Mouse (Mus musculus): ENCODE data around the gene Net1. TPM values are rescaled to one million over a fixed set of nuclear protein-coding genes. Genes with fewer than 3 reads are reported as not detected.
"Not testable (repeated sequence)": the region's sequence is repeated elsewhere in the genome, so short reads cannot be mapped to it uniquely, and the experiment has no call there.

Net1 gene
- polyA plus RNA-seq, 1 experiment from 2014 or later, result 10.2 TPM

- no peaks in the 10 kb centered on the region for H3K36me3 ChIP-seq (replicated peaks; ENCODE audit: control insufficient read depth, insufficient read depth)
- ATAC-seq (ENCODE audit: low FRiP score) (no peak), DNase-seq (ENCODE audit: low spot score) (no peak)
- H3K27ac ChIP-seq, result no peak overlapping the region
- no peaks in the 10 kb centered on the region for H3K27me3 ChIP-seq (ENCODE audit: control insufficient read depth, insufficient read depth, low read length)
- 0 out of 2 replicates have a peak, but pooled peaks cover 9% of the 10 kb centered on the region for H3K4me1 ChIP-seq (replicated peaks; ENCODE audit: control insufficient read depth, insufficient read depth, low read length)
- WGBS, result 87% methylated on average over 4 of the region's 4 CpGs
- no peak overlapping the region for H3K4me2 ChIP-seq (replicated peaks)
- no peak overlapping the region for H3K9ac ChIP-seq
- no peak overlapping the region for H3K4me3 ChIP-seq (replicated peaks; ENCODE audit: low read length)
- no peaks in the 10 kb centered on the region for H3K9me3 ChIP-seq (ENCODE audit: control insufficient read depth, low read length)
These were observed 4.5 kb downstream of the Net1 start for GRCm38 (mm10) chr13:3913504-3913903.

- Histone ChIP-seq H3K27me3 (ENCODE audit: control insufficient read depth, insufficient read depth, low read length) (no peaks in the 10 kb centered on the region), H3K9me3 (ENCODE audit: control insufficient read depth, low read length) (no peaks in the 10 kb centered on the region), H3K36me3 (replicated peaks; ENCODE audit: control insufficient read depth, insufficient read depth) (no peaks in the 10 kb centered on the region), H3K9ac (no peak overlapping the region), H3K4me1 (replicated peaks; ENCODE audit: control insufficient read depth, insufficient read depth, low read length) (no peaks in the 10 kb centered on the region), H3K4me3 (replicated peaks; ENCODE audit: low read length) (no peak overlapping the region), H3K27ac (no peak overlapping the region), H3K4me2 (replicated peaks) (no peak overlapping the region)
- DNase-seq (ENCODE audit: low spot score) (no peak), ATAC-seq (ENCODE audit: low FRiP score) (no peak)
- WGBS, result 71% methylated on average over 5 of the region's 5 CpGs
These were observed 7.7 kb downstream of the Net1 start for GRCm38 (mm10) chr13:3910356-3910755.

- no peak overlapping the region for H3K4me3 ChIP-seq (replicated peaks; ENCODE audit: low read length)
- DNase-seq (ENCODE audit: low spot score), result no peak
- 88% methylated on average over 4 of the region's 4 CpGs for whole genome bisulfite sequencing
- no peak overlapping the region for H3K4me2 ChIP-seq (replicated peaks)
- no peak overlapping the region for H3K27ac ChIP-seq
- no peaks in the 10 kb centered on the region for H3K27me3 ChIP-seq (ENCODE audit: control insufficient read depth, insufficient read depth, low read length)
- no peak overlapping the region for H3K9ac ChIP-seq
- no peaks in the 10 kb centered on the region for H3K4me1 ChIP-seq (replicated peaks; ENCODE audit: control insufficient read depth, insufficient read depth, low read length)
- no peak for ATAC-seq (ENCODE audit: low FRiP score)
- no peaks in the 10 kb centered on the region for H3K9me3 ChIP-seq (ENCODE audit: control insufficient read depth, low read length)
- no peaks in the 10 kb centered on the region for H3K36me3 ChIP-seq (replicated peaks; ENCODE audit: control insufficient read depth, insufficient read depth)
These were observed 9.8 kb downstream of the Net1 start for GRCm38 (mm10) chr13:3908262-3908661.

DNA sequence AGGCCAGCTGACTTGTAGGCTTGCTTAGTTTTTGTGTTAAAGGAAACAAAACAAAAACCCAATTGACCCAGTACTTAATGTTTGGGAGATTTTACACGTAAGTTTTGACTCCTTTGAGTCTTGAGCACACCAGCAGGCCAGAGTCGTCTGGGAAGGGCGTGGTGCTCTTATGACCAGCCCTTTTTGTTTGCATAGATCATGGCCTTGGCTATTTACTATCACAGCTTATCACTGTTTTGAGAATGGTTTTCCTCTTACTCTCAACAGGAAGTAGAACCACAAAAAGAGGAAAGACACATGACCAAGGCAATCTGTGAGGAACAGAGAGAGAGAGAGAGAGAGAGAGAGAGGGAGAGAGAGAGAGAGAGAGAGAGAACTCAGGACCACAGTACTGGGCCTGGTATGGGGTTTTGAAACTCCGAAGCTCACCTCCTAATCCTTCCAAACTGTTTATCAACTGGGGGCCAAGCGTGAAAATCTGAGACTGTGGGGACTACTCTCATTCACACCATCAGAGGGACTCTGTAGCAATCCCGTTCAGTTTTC lies 10.8 kb downstream of the Net1 start:
- Histone ChIP-seq H3K4me2 (replicated peaks) (no peak overlapping the region), H3K9me3 (ENCODE audit: control insufficient read depth, low read length) (no peaks in the 10 kb centered on the region), H3K4me3 (replicated peaks; ENCODE audit: low read length) (no peak overlapping the region), H3K36me3 (replicated peaks; ENCODE audit: control insufficient read depth, insufficient read depth) (no peaks in the 10 kb centered on the region), H3K27me3 (ENCODE audit: control insufficient read depth, insufficient read depth, low read length) (no peaks in the 10 kb centered on the region), H3K4me1 (replicated peaks; ENCODE audit: control insufficient read depth, insufficient read depth, low read length) (no peaks in the 10 kb centered on the region), H3K27ac (no peak overlapping the region), H3K9ac (no peak overlapping the region)
- no peak for DNase-seq (ENCODE audit: low spot score)
- 95% methylated on average over 6 of the region's 6 CpGs for WGBS
- ATAC-seq (ENCODE audit: low FRiP score), result no peak

DNA sequence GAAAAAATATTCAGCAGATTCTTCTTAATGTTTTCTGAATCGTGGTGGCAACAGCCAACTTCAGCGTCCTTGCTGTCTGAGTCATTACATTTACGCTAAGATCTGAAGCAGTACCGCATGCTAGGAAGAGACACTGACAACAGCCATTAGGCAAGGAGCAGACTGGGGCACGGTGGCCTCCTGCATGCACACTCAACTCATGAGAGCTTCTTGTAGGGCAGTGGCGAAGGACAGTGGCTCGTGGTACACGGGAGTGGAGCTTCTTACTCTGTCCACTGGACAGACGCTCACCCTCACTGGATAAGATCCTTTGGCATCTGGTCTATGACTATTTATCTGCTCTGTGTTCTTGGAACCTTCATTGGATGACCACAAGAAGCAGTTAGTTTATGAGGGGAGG lies 18.7 kb downstream of the Net1 start:
- Histone ChIP-seq H3K4me2 (replicated peaks) (no peak overlapping the region), H3K9ac (no peak overlapping the region), H3K4me3 (replicated peaks; ENCODE audit: low read length) (no peak overlapping the region), H3K9me3 (ENCODE audit: control insufficient read depth, low read length) (no peaks in the 10 kb centered on the region), H3K4me1 (replicated peaks; ENCODE audit: control insufficient read depth, insufficient read depth, low read length) (no peaks in the 10 kb centered on the region), H3K36me3 (replicated peaks; ENCODE audit: control insufficient read depth, insufficient read depth) (no peaks in the 10 kb centered on the region), H3K27ac (no peak overlapping the region), H3K27me3 (ENCODE audit: control insufficient read depth, insufficient read depth, low read length) (no peaks in the 10 kb centered on the region)
- no peak for ATAC-seq (ENCODE audit: low FRiP score)
- no peak for DNase-seq (ENCODE audit: low spot score)
- 92% methylated on average over 9 of the region's 9 CpGs for WGBS

DNA sequence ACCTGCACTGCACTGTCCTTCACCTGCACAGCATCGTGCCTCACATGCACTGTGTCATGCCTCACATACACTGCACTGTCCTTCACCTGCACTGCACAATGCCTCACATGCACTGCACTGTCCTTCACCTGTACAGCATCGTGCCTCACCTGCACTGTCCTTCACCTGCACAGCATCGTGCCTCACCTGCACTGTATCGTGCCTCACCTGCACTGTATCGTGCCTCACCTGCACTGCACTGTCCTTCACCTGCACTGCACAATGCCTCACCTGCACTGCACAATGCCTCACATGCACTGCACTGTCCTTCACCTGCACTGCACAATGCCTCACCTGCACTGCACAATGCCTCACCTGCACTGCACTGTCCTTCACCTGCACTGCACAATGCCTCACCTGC lies 19.8 kb downstream of the Net1 start:
- H3K9ac ChIP-seq; H3K9me3 ChIP-seq (ENCODE audit: control insufficient read depth, low read length); H3K36me3 ChIP-seq (replicated peaks; ENCODE audit: control insufficient read depth, insufficient read depth); H3K27me3 ChIP-seq (ENCODE audit: control insufficient read depth, insufficient read depth, low read length); ATAC-seq (ENCODE audit: low FRiP score); H3K4me3 ChIP-seq (replicated peaks; ENCODE audit: low read length); H3K4me2 ChIP-seq (replicated peaks); DNase-seq (ENCODE audit: low spot score); H3K27ac ChIP-seq; H3K4me1 ChIP-seq (replicated peaks; ENCODE audit: control insufficient read depth, insufficient read depth, low read length): not testable (repeated sequence)
- WGBS, result 97% methylated on average over 5 of the region's 5 CpGs

- no peaks in the 10 kb centered on the region for H3K36me3 ChIP-seq (replicated peaks; ENCODE audit: control insufficient read depth, insufficient read depth)
- no peak for ATAC-seq (ENCODE audit: low FRiP score)
- no peak overlapping the region for H3K4me2 ChIP-seq (replicated peaks)
- peaks cover 5% of the 10 kb centered on the region; the same call in 1 of the 2 replicates for H3K4me1 ChIP-seq (replicated peaks; ENCODE audit: control insufficient read depth, insufficient read depth, low read length)
- WGBS, result 38% methylated on average over 5 of the region's 5 CpGs
- peaks cover 4% of the 10 kb centered on the region; the same call in 1 of the 2 replicates for H3K27me3 ChIP-seq (ENCODE audit: control insufficient read depth, insufficient read depth, low read length)
- H3K27ac ChIP-seq, result no peak overlapping the region
- no peak overlapping the region for H3K9ac ChIP-seq
- no peaks in the 10 kb centered on the region for H3K9me3 ChIP-seq (ENCODE audit: control insufficient read depth, low read length)
- DNase-seq (ENCODE audit: low spot score), result peak; percentile 90
- no peak overlapping the region for H3K4me3 ChIP-seq (replicated peaks; ENCODE audit: low read length)
These were observed 21.1 kb downstream of the Net1 start for GRCm38 (mm10) chr13:3896913-3897312.

GRCm38 (mm10) chr13:3896032-3896431 lies 22.0 kb downstream of the Net1 start:
- H3K4me1 ChIP-seq (replicated peaks; ENCODE audit: control insufficient read depth, insufficient read depth, low read length), result peaks cover 5% of the 10 kb centered on the region; the same call in 1 of the 2 replicates
- WGBS, result 94% methylated on average over 6 of the region's 6 CpGs
- no peak overlapping the region for H3K4me3 ChIP-seq (replicated peaks; ENCODE audit: low read length)
- H3K9me3 ChIP-seq (ENCODE audit: control insufficient read depth, low read length), result no peaks in the 10 kb centered on the region
- no peak overlapping the region for H3K4me2 ChIP-seq (replicated peaks)
- no peak for ATAC-seq (ENCODE audit: low FRiP score)
- no peak overlapping the region for H3K27ac ChIP-seq
- no peak overlapping the region for H3K9ac ChIP-seq
- H3K36me3 ChIP-seq (replicated peaks; ENCODE audit: control insufficient read depth, insufficient read depth), result no peaks in the 10 kb centered on the region
- no peak for DNase-seq (ENCODE audit: low spot score)
- peaks cover 4% of the 10 kb centered on the region; the same call in 1 of the 2 replicates for H3K27me3 ChIP-seq (ENCODE audit: control insufficient read depth, insufficient read depth, low read length)

GRCm38 (mm10) chr13:3895397-3895980 lies 22.5 kb downstream of the Net1 start:
- WGBS, result 91% methylated on average over 8 of the region's 8 CpGs

More at GRCm38 (mm10) chr13:3895397-3895980, 22.5 kb downstream of the Net1 start:
- H3K27ac ChIP-seq, result no peak overlapping the region
- peaks cover 4% of the 10 kb centered on the region; the same call in 1 of the 2 replicates for H3K27me3 ChIP-seq (ENCODE audit: control insufficient read depth, insufficient read depth, low read length)
- H3K4me2 ChIP-seq (replicated peaks), result no peak overlapping the region
- ATAC-seq (ENCODE audit: low FRiP score) (no peak), DNase-seq (ENCODE audit: low spot score) (no peak)
- H3K4me3 ChIP-seq (replicated peaks; ENCODE audit: low read length), result no peak overlapping the region
- H3K9ac ChIP-seq, result no peak overlapping the region
- no peaks in the 10 kb centered on the region for H3K36me3 ChIP-seq (replicated peaks; ENCODE audit: control insufficient read depth, insufficient read depth)
- peaks cover 5% of the 10 kb centered on the region; the same call in 1 of the 2 replicates for H3K4me1 ChIP-seq (replicated peaks; ENCODE audit: control insufficient read depth, insufficient read depth, low read length)
- H3K9me3 ChIP-seq (ENCODE audit: control insufficient read depth, low read length), result no peaks in the 10 kb centered on the region
